Comparison of ENCODE assay signal across 8 mouse cellular contexts in the genomic region with DNA sequence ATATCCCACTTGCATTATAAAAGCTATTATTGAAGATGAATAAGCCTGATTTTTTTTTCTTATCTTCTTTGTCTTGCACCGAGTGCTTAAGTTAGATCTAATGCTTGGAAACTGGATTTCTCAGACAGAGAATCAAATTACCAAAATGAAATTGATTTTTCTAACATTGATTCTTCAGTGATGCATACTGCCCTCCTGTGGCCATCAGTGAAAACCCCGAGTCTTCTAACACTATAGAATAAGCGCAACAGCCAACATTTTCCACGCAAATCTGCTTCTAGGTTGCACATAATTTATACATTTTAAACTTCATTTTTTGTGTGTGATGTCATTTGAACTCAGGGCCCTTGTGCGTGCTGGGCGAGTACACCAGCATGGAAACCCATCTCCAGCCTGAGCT. TPM values are rescaled to one million over a fixed set of nuclear protein-coding genes. Genes with fewer than 3 reads are reported as not detected.
A peak's percentile ranks its signal among the peaks of the same experiment; 100 is the strongest.
DNase-seq lines count a peak whose midpoint lies in the region; ATAC-seq lines count a peak whose summit lies in the region.
"Had no signal": no experiment of that assay in that cellular context is flagged by ENCODE, and none has a peak within 500 bp of the region (broad histone marks: within the 10 kb centered on the region; RNA-seq: fewer than 3 reads in every experiment).

No protein-coding gene starts in this region.

- no peaks in the 10 kb centered on the region for H3K4me1 ChIP-seq in kidney, embryonic 16.5 days (ENCODE audit: insufficient read depth, low read length)
- H3K4me1 ChIP-seq: embryonic facial prominence, embryonic 15.5 days had no signal

- no peak overlapping the region for H3K4me2 ChIP-seq in kidney, embryonic 16.5 days (replicated peaks; ENCODE audit: low read depth, low read length)
- H3K4me2 ChIP-seq: embryonic facial prominence, embryonic 15.5 days had no signal

- no peaks in the 10 kb centered on the region for H3K27me3 ChIP-seq in kidney, embryonic 16.5 days (ENCODE audit: insufficient read depth, low read length)
- no peaks in the 10 kb centered on the region for H3K27me3 ChIP-seq in splenic B cell, adult 2 months (ENCODE audit: control insufficient read depth, insufficient read depth, low read length, poor library complexity, severe bottlenecking)
- H3K27me3 ChIP-seq: embryonic facial prominence, embryonic 15.5 days had no signal

- H3K9ac ChIP-seq in kidney, embryonic 16.5 days (replicated peaks; ENCODE audit: low read length) = no peak overlapping the region
- H3K9ac ChIP-seq: embryonic facial prominence, embryonic 15.5 days had no signal

- DNase-seq in kidney, adult 18-20 months = peak; percentile 7
- DNase-seq in urinary bladder, postnatal 14 days (ENCODE audit: low spot score) = peak; percentile 26
- DNase-seq in urinary bladder, postnatal 4 days (ENCODE audit: low spot score in 2 of 2) = no peak
- DNase-seq in cerebellum, adult 8-10 months = peak; percentile 39
- peak; percentile 35 for DNase-seq in left cerebral cortex, postnatal 4 days
- DNase-seq in splenic B cell, adult 2 months (ENCODE audit: low read depth, low spot score) = peak; percentile 35

- intact Hi-C loops in left cerebral cortex, postnatal 4 days (cut with DNase I) = no loop called here

- ATAC-seq in kidney, embryonic 16.5 days (ENCODE audit: low FRiP score, low TSS enrichment) = no peak

- H3K27ac ChIP-seq in kidney, embryonic 16.5 days (ENCODE audit: low read length) = no peak overlapping the region
- H3K27ac ChIP-seq: embryonic facial prominence, embryonic 15.5 days had no signal

- WGBS in kidney, embryonic 16.5 days = 39% methylated on average over 6 of the region's 6 CpGs

- H3K4me3 ChIP-seq in kidney, embryonic 16.5 days (ENCODE audit: low read length) = no peak overlapping the region
- H3K4me3 ChIP-seq: embryonic facial prominence, embryonic 15.5 days had no signal

- H3K36me3 ChIP-seq in kidney, embryonic 16.5 days (ENCODE audit: insufficient read depth, low read length) = no peaks in the 10 kb centered on the region
- H3K36me3 ChIP-seq in splenic B cell, adult 2 months (ENCODE audit: control insufficient read depth, insufficient read depth, low read length, poor library complexity, severe bottlenecking) = no peaks in the 10 kb centered on the region
- H3K36me3 ChIP-seq: embryonic facial prominence, embryonic 15.5 days had no signal

- H3K9me3 ChIP-seq in kidney, embryonic 16.5 days (ENCODE audit: low read length) = no peaks in the 10 kb centered on the region
- H3K9me3 ChIP-seq: embryonic facial prominence, embryonic 15.5 days had no signal

RNA-seq across cellular contexts. Expression of a gene that starts 20.3 kb away (rescaled TPM):
- 3.2 and 3.7 TPM in 2 replicates for polyA plus RNA-seq in kidney, embryonic 16.5 days (2015; fragmentation: Nextera tagmentation; extraction: Ambion mirVana)
- total RNA-seq in left cerebral cortex, postnatal 4 days (2021) = 100 to 1,000 TPM; 113 to 116 TPM

Comparison
In these comparisons a context has a peak if more than half of its experiments do, and no peak if none do; other contexts are left out.
1. DNase-seq: peak in kidney, adult 18-20 months (single experiment), urinary bladder, postnatal 14 days (single experiment), cerebellum, adult 8-10 months (single experiment), left cerebral cortex, postnatal 4 days (single experiment) and splenic B cell, adult 2 months (single experiment); none in urinary bladder, postnatal 4 days (0 of 2).